Mouse (Mus musculus): Measurements from ENCODE around the gene Adam33.

DNA sequence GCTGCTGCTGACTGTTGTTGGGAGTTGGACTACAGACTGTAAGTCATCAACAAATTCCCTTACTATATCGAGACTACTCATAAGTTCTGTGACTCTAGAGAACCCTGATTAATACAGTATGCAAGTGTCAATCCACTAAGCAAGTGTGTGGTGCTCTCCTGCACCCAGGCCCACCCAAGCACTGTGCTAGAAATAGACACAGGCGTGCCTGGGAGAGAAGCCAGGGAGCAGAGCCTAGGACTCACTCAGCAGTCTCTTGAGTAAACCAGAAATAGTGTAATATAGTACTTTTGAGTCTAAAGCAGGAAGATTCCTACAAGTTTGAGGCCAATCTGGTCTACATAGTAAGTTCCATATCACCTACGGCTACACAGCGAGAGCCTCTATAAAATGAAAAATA lies 40.4 kb upstream of the Adam33 start:
- TF ChIP-seq CTCF (IDR thresholded peaks at IDR 0.05; ENCODE audit: insufficient read depth, low read length), result no peak
- TF ChIP-seq POLR2A (IDR thresholded peaks at IDR 0.05; ENCODE audit: borderline replicate concordance, extremely low read depth, low read depth, low read length), result no peak

All from lung, adult 2 months (tissue).